Mouse (Mus musculus) small intestine, adult 2 months (tissue): ENCODE measurements around the gene Gm20662. TPM values are rescaled to one million over a fixed set of nuclear protein-coding genes. Genes with fewer than 3 reads are reported as not detected.

ENCODE experiments used
- H3K27ac ChIP-seq: fragments of 200-500 bp; 2 replicates; pipeline ENCODE4 v1.5.1; 2012; ENCODE audit warnings: low read depth, low read length, control low read depth, inconsistent platforms; ENCODE audit not compliant: insufficient read depth
- H3K27me3 ChIP-seq: fragments of 200-500 bp; 2 replicates; pipeline ENCODE4 v1.6.1; 2012; ENCODE audit warnings: mild to moderate bottlenecking, moderate library complexity, low read length, inconsistent platforms; ENCODE audit not compliant: control insufficient read depth, insufficient read depth
- H3K36me3 ChIP-seq: fragments of 200-500 bp; 2 replicates; pipeline ENCODE4 v1.6.1; 2012; ENCODE audit warnings: mild to moderate bottlenecking, low read length, control low read depth, inconsistent platforms; ENCODE audit not compliant: control insufficient read depth, insufficient read depth
- H3K4me1 ChIP-seq: fragments of 200-500 bp; 2 replicates; pipeline ENCODE4 v1.6.1; 2012; ENCODE audit warnings: low read length, inconsistent platforms, mixed read lengths; ENCODE audit not compliant: control insufficient read depth, insufficient read depth, insufficient read length
- H3K4me3 ChIP-seq: fragments of 200-500 bp; 2 replicates; pipeline ENCODE4 v1.5.1; 2012; ENCODE audit warnings: low read depth, mild to moderate bottlenecking, control low read depth, inconsistent platforms, low read length, moderate library complexity
- CTCF ChIP-seq: fragments of 200-500 bp; IDR thresholded peaks from 2 replicates; pipeline ENCODE4 v1.5.1; 2012; ENCODE audit warnings: low read depth, mild to moderate bottlenecking, control low read depth, inconsistent platforms, low read length, moderate library complexity, mixed read lengths; ENCODE audit not compliant: insufficient replicate concordance, insufficient read length; ENCODE audit errors: extremely low read depth
- POLR2A ChIP-seq: fragments of 200-500 bp; IDR thresholded peaks from 2 replicates; pipeline ENCODE4 v1.6.1; 2012; ENCODE audit warnings: low read depth, mild to moderate bottlenecking, control low read depth, inconsistent platforms, low read length, moderate library complexity
- WGBS: fragments of 180-500 bp; shearing (Covaris S2); methylation state at CpG from one replicate; pipeline ENCODE4 v1.1.7; 2018; 5-methylcytosine and 5-hydroxymethylcytosine counted together
- polyA plus RNA-seq: library from polyadenylated mRNA; depleted of rRNA; stranded (reverse); fragments of >200 nt; gene quantifications from 2 replicates; pipeline ENCODE4 v1.2.3, GENCODE M21; 2012

Gene Gm20662
- polyA plus RNA-seq, 1 experiment = 0.46 TPM

GRCm38 (mm10) chr9:108065491-108066011 lies 69.4 kb downstream of the Gm20662 start:
- 37% methylated on average over 5 of the region's 5 CpGs for WGBS
- H3K27ac ChIP-seq = no peak overlapping the region
- no peak overlapping the region for H3K4me3 ChIP-seq
- TF ChIP-seq CTCF = peak; percentile 64; the same call in 1 of the 2 replicates
- TF ChIP-seq POLR2A = no peak
- peaks cover 41% of the 10 kb centered on the region for H3K36me3 ChIP-seq
- no peaks in the 10 kb centered on the region for H3K27me3 ChIP-seq
- no peaks in the 10 kb centered on the region for H3K4me1 ChIP-seq

GRCm38 (mm10) chr9:108067199-108067598 lies 71.0 kb downstream of the Gm20662 start:
- Histone ChIP-seq H3K4me1 (no peaks in the 10 kb centered on the region), H3K4me3 (no peak overlapping the region), H3K36me3 (peaks cover 47% of the 10 kb centered on the region), H3K27ac (no peak overlapping the region), H3K27me3 (no peaks in the 10 kb centered on the region)
- 87% methylated on average over 7 of the region's 7 CpGs for WGBS
- no peak for TF ChIP-seq CTCF
- TF ChIP-seq POLR2A = no peak

GRCm38 (mm10) chr9:108067900-108068299 lies 71.8 kb downstream of the Gm20662 start:
- 25% methylated on average over 8 of the region's 8 CpGs for WGBS
- Histone ChIP-seq H3K4me1 (no peaks in the 10 kb centered on the region), H3K4me3 (no peak overlapping the region), H3K27ac (no peak overlapping the region), H3K27me3 (no peaks in the 10 kb centered on the region), H3K36me3 (peaks cover 42% of the 10 kb centered on the region)
- TF ChIP-seq CTCF = peak; percentile 78; the same call in 1 of the 2 replicates
- TF ChIP-seq POLR2A = no peak

GRCm38 (mm10) chr9:108069007-108069406 lies 72.9 kb downstream of the Gm20662 start:
- Histone ChIP-seq H3K4me1 (no peaks in the 10 kb centered on the region), H3K36me3 (peaks cover 31% of the 10 kb centered on the region), H3K27ac (no peak overlapping the region), H3K27me3 (no peaks in the 10 kb centered on the region), H3K4me3 (no peak overlapping the region)
- WGBS = 93% methylated on average over 9 of the region's 9 CpGs
- TF ChIP-seq CTCF = no peak
- no peak for TF ChIP-seq POLR2A

- Histone ChIP-seq H3K27me3 (no peaks in the 10 kb centered on the region), H3K4me3 (no peak overlapping the region), H3K4me1 (no peaks in the 10 kb centered on the region), H3K36me3 (peaks cover 26% of the 10 kb centered on the region), H3K27ac (no peak overlapping the region)
- WGBS = 94% methylated on average over 7 of the region's 7 CpGs
- TF ChIP-seq POLR2A (no peak), CTCF (no peak)
Observed at GRCm38 (mm10) chr9:108069529-108069928, 73.4 kb downstream of the Gm20662 start.

- no peak for TF ChIP-seq CTCF
- no peak for TF ChIP-seq POLR2A
- 36% methylated on average over 4 of the region's 4 CpGs for WGBS
Observed at GRCm38 (mm10) chr9:108071801-108072200, 75.7 kb downstream of the Gm20662 start.

GRCm38 (mm10) chr9:108072481-108072924 lies 76.4 kb downstream of the Gm20662 start:
- whole genome bisulfite sequencing = 44% methylated on average over 9 of the region's 9 CpGs
- Histone ChIP-seq H3K36me3 (peaks cover 26% of the 10 kb centered on the region), H3K4me1 (no peaks in the 10 kb centered on the region), H3K4me3 (no peak overlapping the region), H3K27me3 (no peaks in the 10 kb centered on the region), H3K27ac (no peak overlapping the region)
- TF ChIP-seq POLR2A = no peak
- no peak for TF ChIP-seq CTCF

More at GRCm38 (mm10) chr9:108071801-108072200, 75.7 kb downstream of the Gm20662 start:
- no peak overlapping the region for H3K4me3 ChIP-seq
- no peaks in the 10 kb centered on the region for H3K27me3 ChIP-seq
- peaks cover 26% of the 10 kb centered on the region for H3K36me3 ChIP-seq
- no peak overlapping the region for H3K27ac ChIP-seq
- H3K4me1 ChIP-seq = no peaks in the 10 kb centered on the region
